Mouse (Mus musculus) heart, adult 11 months (tissue): ENCODE data around the gene Olfr485.
"Not testable (repeated sequence)": the region's sequence is repeated elsewhere in the genome, so short reads cannot be mapped to it uniquely, and the experiment has no call there.

ENCODE experiments used
- DNase-seq: peaks from one replicate; pipeline ENCODE4 v3.0.0; 2022

Gene Olfr485

DNA sequence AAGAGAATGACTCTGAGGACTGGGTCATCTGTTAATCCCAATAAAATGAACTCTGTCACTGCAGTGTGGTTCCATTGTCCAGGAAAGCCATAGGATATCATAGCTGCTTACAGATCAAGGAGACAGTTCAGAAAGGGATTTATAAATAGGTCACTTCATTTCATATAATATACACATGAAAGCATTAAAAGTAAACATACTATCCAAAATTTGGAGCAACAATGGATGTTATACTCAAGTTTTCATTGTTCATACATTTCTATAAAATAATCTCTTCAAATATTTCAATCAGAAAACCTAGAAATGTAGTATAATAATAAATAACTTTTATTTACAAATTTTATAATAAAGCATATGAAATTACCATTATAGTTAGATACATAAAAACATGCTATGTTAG is at the start of gene Olfr485:
TSS of gene Olfr485 (minus strand) at position 101 of the 400 bp plus-strand sequence.
- DNase-seq = no peak

DNA sequence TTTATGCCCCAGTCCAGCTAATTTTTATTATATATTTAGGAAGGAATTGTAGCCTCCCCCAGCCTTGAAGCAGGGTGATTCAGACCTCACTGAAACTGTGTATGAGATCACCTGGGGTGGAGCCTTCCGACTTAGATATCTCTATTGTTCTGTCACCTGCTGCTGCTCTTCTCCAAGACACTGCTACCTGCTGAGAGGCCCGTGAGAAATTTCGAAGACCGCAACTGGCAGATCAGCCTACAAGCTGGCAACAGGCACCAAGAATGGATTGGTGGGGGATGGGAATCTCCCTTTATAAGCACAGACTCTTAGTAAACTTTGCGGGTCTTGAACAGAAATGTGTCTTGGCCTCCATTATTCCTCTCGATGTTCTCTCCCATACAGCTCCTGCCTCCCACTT is 37.3 kb upstream of the Olfr485 start:
- DNase-seq = no peak

DNA sequence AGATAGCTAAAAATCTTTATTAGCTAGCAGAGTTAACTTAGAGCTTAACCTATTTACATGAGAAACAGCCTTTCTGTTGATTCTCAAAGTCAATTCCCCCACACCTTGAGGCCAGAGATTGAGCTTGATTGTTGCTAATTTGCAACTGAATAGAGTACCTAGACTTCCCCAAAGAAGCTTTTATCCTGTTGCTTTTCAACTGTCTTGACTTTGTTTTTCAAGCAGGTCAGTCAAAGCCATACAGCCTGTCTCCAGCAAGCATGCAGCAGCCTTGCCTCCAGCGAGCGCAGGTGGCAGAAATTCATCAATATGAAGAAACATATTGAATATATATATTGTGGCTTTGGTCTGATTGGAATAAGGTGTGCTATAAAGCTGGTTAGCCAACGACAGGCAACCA is 36.7 kb upstream of the Olfr485 start:
- DNase-seq = not testable (repeated sequence)

DNA sequence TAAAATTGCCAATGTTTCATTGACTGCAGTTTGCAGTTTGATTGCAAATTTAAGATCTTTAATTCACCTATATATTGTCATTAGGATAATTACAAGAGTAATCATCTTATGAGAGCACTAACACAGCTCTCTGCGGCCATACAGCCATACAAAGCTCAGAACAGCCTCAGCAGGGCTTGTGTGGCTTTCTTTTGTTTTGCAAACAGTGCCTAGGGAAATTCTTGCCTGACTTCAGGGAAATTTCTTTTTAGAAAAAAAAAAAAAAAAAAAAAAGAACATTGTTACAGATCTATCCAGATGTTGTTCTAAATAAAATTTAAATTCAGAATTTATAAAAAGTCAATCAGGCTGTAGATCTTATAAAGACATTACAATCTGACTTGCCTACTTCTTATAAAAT is 33.0 kb upstream of the Olfr485 start:
- not testable (repeated sequence) for DNase-seq

DNA sequence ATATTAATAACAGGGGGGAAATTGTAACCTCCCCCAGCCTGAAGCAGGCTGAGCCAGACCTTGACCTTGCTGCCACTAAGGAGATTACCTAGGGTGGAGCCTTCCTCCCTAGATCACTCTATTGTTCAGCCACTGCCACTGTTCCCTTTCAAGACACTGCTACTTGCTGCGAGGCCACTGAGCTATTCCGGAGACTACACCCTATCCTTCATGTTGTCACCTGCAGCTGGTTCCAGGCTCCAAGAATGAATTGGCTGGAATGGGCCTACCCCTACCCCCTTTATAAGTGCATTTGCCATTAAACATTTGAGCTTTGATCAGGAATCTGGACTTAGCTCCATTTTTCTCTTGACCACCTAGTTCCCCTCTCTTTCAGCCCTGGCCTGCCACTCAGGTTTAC is 31.5 kb upstream of the Olfr485 start:
- DNase-seq = not testable (repeated sequence)

DNA sequence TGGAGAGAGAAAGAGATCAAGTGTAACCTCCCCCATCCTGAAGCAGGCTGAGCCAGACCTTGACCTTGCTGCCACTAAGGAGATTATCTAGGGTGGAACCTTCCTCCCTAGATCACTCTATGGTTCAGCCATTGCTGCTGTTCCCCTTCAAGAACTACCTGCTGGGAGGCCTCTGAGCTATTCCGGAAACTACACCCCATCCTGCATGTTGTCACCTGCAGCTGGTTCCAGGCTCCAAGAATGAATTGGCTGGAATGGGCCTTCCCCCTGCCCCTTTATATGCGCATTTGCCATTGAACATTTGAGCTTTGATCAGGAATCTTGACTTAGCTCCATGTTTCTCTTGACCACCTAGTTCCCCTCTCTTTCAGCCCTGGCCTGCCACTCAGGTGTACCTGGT is 25.6 kb upstream of the Olfr485 start:
- DNase-seq = not testable (repeated sequence)

DNA sequence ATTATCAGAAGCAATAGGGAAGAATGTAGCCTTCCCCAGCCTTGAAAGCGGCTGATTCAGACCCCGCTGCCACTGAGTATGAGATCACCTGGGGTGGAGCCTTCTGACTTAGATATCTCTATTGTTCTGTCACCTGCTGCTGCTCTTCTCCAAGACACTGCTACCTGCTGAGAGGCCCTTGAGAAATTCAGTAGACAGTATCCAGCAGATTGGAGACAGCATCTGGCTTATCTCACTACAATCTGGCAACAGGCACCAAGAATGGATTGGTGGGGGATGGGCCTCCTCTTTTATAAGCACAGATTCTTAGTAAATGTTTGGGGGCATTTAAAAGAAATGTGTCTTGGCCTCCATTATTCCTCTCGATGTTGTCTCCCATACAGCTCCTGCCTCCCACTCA is 24.7 kb upstream of the Olfr485 start:
- DNase-seq = not testable (repeated sequence)

DNA sequence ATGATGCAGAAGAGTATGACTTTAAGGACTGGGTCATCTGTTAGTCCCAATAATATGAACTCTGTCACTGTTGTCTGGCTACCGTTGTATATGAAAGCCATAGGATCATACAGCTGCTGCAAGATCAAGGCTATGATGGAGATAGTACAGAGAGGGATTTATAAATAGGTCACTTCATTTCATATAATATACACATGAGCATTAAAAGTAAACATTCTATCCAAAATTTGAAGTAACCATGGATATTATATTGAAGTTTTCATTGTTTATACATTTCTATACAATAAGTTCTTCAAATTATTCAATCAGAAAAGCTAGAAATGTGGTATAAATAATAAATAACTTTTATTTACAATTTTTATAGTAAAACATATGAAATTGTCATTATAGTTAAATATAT is 13.0 kb upstream of the Olfr485 start, which contains the start of gene Olfr486:
TSS of gene Olfr486 (minus strand) at position 101 of the 400 bp plus-strand sequence.
- DNase-seq = not testable (repeated sequence)

DNA sequence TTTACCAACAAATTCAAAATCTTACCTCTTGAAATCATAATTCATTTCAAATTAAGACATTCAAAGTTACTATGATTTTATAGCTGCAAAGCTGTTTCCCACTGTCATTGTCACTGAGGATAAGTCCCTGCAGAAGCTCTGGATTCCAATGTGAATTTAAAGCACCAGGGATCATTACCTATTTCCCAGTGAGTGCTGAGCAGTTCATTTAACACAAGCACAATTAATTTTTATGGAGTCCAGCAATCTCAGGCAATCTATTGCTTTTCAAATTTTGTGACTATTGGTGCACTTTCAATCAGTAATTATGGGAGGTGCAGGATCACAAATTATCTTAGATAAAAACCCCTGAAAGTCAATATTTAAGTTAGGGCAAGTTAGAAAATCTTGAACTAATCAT is 32.3 kb downstream of the Olfr485 start, which contains the start of gene Olfr484:
TSS of gene Olfr484 (minus strand) at position 101 of the 400 bp plus-strand sequence.
- DNase-seq = no peak

DNA sequence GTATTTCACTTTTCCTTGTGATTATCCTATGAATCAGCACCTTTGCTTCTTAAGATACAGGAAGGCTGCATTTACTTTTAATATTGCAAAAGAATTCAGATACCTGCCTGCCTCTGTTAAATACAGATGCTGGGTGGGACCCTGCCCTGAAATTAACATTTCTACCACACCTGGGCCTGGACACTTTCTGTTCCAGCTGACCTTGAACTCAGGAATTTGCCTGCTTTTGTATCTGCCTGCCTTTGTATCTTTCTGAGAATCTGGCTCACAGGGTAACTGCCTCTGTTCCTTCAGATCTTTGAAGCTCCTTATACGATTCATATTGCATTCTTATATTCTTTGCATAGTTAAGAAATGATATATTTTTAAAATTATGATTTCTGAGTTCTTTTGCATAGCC is 38.3 kb downstream of the Olfr485 start:
- no peak for DNase-seq

DNA sequence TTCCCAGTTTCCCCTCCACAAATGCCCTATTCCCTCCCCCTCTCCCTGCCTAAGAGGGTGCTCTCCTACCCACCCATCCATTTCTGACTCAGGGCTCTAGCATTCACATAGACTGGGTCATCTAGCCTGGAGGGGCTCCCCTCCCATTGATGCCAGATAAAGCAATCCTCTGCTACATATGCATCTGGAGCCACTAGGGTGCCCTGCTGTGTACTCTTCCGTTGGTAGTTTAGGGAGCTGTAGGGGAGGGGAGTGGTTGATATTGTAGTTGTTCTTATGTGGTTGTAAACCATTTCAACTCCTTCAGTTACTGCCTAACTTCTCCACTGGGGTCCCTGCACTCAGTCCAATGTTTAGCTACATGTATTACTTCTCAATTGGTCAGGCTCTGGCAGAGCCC is 39.0 kb downstream of the Olfr485 start:
- DNase-seq = no peak
